ENCODE assay signal across 8 mouse cellular contexts in the genomic region with DNA sequence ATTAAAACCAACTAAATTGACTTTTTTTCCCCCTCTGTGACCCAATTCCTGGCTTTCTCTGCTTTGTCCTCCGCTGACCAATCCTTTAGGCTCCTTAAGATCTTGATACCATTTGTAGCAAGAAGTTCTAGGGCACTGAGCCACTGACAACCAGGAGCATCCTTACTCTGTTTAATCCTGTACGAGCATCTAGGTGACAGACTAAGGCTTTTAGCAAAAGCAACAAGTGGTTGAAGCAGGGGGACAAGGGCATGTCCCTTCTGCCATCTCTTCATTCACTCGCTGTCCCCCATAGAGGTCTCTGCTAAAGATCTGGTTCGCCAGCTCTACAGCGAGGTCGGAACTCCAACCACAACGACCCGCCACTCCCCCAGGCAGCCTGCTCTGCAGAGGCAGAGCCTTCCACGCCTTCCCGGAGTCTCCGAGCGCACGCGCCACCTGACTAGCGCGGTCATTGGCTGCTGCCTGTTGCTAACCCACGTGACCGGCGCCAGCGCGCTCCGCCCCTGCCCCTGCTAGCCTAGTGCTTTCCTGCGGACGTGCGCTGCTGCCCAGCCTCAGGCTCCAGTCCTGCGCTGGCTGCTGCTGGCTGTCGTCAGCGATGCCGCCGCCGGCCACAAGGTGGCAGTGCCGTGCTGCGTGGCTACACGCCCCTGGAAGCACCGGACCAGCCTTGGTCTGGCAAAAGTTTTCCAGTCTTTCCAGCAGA.
A peak's percentile ranks its signal among the peaks of the same experiment; 100 is the strongest.
DNase-seq lines count a peak whose midpoint lies in the region; ATAC-seq and TF ChIP-seq lines count a peak whose summit lies in the region.

No protein-coding gene starts in this region.

- 2% methylated on average over 34 of the region's 35 CpGs for WGBS in forebrain, embryonic 14.5 days
- WGBS in neural tube, embryonic 15.5 days = 2% methylated on average over 35 of the region's 35 CpGs

- H3K36me3 ChIP-seq in ES-Bruce4 (ENCODE audit: control insufficient read depth, insufficient read depth, low read length, poor library complexity, severe bottlenecking) = no peaks in the 10 kb centered on the region
- no peaks in the 10 kb centered on the region for H3K36me3 ChIP-seq in forebrain, embryonic 14.5 days (ENCODE audit: control insufficient read depth, insufficient read depth, low read length)
- H3K36me3 ChIP-seq in neural tube, embryonic 15.5 days = no peaks in the 10 kb centered on the region

- ATAC-seq in cerebellum, adult (ENCODE audit: insufficient number of reproducible peaks, low FRiP score, low TSS enrichment) = peak; percentile 92
- ATAC-seq in forebrain, embryonic 14.5 days = peak; percentile 99
- ATAC-seq in neural tube, embryonic 15.5 days (ENCODE audit: low FRiP score) = peak; percentile 100

- peak; percentile 63 for TF ChIP-seq POLR2A in ES-Bruce4 (IDR thresholded peaks at IDR 0.05; ENCODE audit: insufficient read depth, low read length)

- peak overlapping the region; percentile 54 for H3K4me2 ChIP-seq in forebrain, embryonic 14.5 days (ENCODE audit: low read length)
- H3K4me2 ChIP-seq in neural tube, embryonic 15.5 days = peak overlapping the region; percentile 75

- peak; percentile 98 for DNase-seq in forebrain, embryonic 14.5 days (ENCODE audit: low spot score)
- DNase-seq in heart, postnatal 14 days = peak; percentile 100
- peak; percentile 96 for DNase-seq in layer of hippocampus, adult 11-12 months (ENCODE audit: low spot score)
- DNase-seq in lung, adult 18-20 months = peak; percentile 99
- peak; percentile 98 for DNase-seq in testis, postnatal 14 days (ENCODE audit: low spot score)

- peak; percentile 81 for TF ChIP-seq EP300 in ES-Bruce4 (IDR thresholded peaks at IDR 0.05; ENCODE audit: insufficient read depth, low read depth, low read length)

- peaks cover 4% of the 10 kb centered on the region for H3K4me1 ChIP-seq in ES-Bruce4 (ENCODE audit: control insufficient read depth, insufficient read depth, low read length)
- peaks cover 8% of the 10 kb centered on the region; the same call in 1 of the 2 replicates for H3K4me1 ChIP-seq in forebrain, embryonic 14.5 days (ENCODE audit: control insufficient read depth, insufficient read depth, low read length)
- H3K4me1 ChIP-seq in neural tube, embryonic 15.5 days = peaks cover 15% of the 10 kb centered on the region

- TF ChIP-seq CTCF in ES-Bruce4 (IDR thresholded peaks at IDR 0.05; ENCODE audit: low read depth, low read length) = peak; percentile 95

- no peak overlapping the region for H3K9ac ChIP-seq in ES-Bruce4 (ENCODE audit: low read depth, poor library complexity, severe bottlenecking)
- H3K9ac ChIP-seq in forebrain, embryonic 14.5 days (ENCODE audit: low read length) = peak overlapping the region; percentile 13; the same call in 1 of the 2 replicates
- peak overlapping the region; percentile 39; the same call in 1 of the 2 replicates for H3K9ac ChIP-seq in neural tube, embryonic 15.5 days (replicated peaks)

- no peaks in the 10 kb centered on the region for H3K27me3 ChIP-seq in ES-Bruce4 (ENCODE audit: control insufficient read depth, insufficient read depth, low read length, poor library complexity, severe bottlenecking)
- H3K27me3 ChIP-seq in forebrain, embryonic 14.5 days (replicated peaks; ENCODE audit: control insufficient read depth, insufficient read depth, low read length) = no peaks in the 10 kb centered on the region; the same call in 1 of the 2 replicates
- H3K27me3 ChIP-seq in neural tube, embryonic 15.5 days (replicated peaks) = peaks cover 19% of the 10 kb centered on the region

- H3K27ac ChIP-seq in ES-Bruce4 (ENCODE audit: insufficient read depth, low read length) = no peak overlapping the region
- H3K27ac ChIP-seq in forebrain, embryonic 14.5 days (ENCODE audit: low read depth, low read length) = no peak overlapping the region
- H3K27ac ChIP-seq in neural tube, embryonic 15.5 days (replicated peaks) = peak overlapping the region; percentile 52; the same call in 1 of the 2 replicates

- H3K4me3 ChIP-seq in ES-Bruce4 (ENCODE audit: low read depth, low read length) = peak overlapping the region; percentile 33
- peak overlapping the region; percentile 12 for H3K4me3 ChIP-seq in forebrain, embryonic 14.5 days (ENCODE audit: low read depth, low read length)
- peak overlapping the region; percentile 38 for H3K4me3 ChIP-seq in neural tube, embryonic 15.5 days (replicated peaks)

- H3K9me3 ChIP-seq in ES-Bruce4 (replicated peaks; ENCODE audit: control insufficient read depth, insufficient read depth, low read length, poor library complexity, severe bottlenecking) = no peaks in the 10 kb centered on the region
- H3K9me3 ChIP-seq in forebrain, embryonic 14.5 days (replicated peaks; ENCODE audit: control insufficient read depth, low read length) = no peaks in the 10 kb centered on the region
- H3K9me3 ChIP-seq in neural tube, embryonic 15.5 days (replicated peaks) = no peaks in the 10 kb centered on the region

- intact Hi-C loops in heart, postnatal 14 days (cut with DNase I) = loop anchor here (2.0 to 10.0 kb wide), 4 partner anchors 67 to 970 kb away; no protein-coding TSS in a partner anchor
